Mouse (Mus musculus) embryo, embryonic 11 days (tissue): ENCODE results near the gene Lrrc57.

Experiments used
- DNase-seq: peaks from one replicate; pipeline ENCODE4 v3.0.0-alpha.2; 2015

Lrrc57 gene

DNA sequence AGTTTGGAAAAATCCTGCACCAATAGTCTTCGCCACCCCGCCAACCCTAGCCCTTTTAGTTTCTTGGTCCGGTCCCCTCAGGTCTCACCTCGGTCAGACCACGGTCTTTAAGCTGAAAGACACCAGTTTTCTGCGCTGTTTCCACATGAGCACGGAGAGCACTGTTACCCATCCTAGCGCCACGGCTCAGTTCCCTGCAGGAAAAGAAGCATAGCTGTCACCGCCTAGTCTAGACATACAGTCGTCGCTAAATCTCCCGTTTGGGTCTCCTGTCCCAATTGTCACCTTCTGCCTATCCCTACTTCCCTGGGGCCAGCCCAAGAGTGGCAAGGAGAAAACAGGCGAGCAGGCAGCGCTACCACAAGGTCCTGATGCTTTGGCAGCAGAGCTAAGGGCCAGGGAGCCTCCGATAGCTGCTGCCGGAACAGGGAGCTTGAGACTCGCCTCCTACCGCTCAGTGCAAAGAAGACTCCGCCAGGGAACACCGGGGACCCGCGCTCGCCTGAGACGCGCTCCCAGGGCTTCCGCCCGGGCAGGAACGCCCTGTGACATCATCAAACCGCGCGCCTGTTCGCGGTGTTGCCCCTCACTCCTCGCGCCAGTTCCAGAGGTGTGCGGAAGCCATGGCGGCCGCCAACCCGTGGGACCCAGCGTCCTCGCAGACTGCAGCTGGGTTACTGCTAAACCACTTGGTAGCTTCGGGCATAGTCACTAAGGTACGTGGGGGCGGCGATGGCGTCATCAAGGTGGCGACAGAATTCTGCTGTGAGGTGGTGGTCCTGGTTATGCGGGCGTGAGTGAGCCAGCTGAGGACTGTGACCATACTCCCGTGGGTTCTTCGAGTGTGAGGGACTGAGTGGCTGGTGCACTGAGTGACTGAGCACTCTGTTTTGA, at the start of gene Lrrc57, which contains the start of gene Haus2:
Lrrc57 (minus strand) TSS at position 691 of the 894 bp plus-strand sequence.
Haus2 (plus strand) TSS at position 554 of the 894 bp plus-strand sequence.
- DNase-seq = peak; percentile 95

DNA sequence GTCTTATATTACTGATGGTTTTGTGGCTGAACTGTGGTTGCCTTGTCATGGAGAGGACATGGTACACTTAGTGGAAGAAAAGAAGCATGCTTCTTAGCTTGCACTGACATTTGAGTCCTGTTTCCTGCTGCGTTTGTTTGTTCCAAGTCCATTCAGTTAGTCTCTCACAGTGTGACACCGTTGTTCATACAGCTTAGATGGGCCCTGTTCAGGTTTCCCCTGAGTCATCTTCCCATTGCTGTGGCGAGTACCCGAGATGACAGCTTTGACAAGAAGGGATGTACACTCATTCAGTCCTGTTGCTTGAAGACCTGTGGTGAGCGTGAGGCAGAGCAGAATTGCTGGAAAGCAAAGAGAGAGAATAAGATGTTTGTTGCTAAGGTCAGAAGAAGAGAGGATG, 49.2 kb upstream of the Lrrc57 start:
- DNase-seq = no peak

DNA sequence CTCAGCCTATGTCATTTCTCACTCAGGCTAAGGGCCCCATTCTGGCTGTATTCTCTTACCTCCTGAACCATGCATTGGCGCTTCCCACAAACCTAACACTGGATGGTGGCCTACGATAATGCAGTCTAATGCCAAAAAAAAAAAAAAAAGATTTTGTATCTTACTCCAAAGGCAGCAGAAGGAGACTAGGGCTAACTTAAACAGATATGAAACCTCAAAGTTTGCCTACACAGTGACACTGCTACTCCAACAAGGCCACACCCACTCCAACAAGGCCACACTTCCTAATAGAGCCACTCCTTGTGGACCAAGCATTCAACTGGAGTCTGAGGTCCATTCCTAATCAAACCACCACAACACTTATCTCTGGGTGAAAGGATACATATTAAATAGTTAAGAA, 47.4 kb upstream of the Lrrc57 start:
- no peak for DNase-seq

DNA sequence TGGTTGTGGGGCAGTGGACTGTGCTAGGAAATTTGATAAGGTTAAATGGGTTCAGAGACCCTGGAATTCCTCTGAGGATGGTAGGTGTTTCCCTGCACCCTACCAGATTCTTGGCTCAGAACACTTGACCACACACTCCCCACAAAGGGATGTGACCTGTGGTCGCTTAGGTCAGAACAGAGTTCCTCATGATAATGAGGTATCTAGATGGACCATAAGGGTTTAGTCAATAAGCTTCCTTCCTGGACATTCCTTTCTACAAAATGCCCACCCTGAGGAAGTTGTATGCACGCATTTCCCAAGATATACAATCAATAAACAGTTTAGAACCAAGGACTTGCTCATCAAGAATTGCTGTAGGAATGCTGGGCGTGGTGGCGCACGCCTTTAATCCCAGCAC, 46.6 kb upstream of the Lrrc57 start:
- DNase-seq = no peak

DNA sequence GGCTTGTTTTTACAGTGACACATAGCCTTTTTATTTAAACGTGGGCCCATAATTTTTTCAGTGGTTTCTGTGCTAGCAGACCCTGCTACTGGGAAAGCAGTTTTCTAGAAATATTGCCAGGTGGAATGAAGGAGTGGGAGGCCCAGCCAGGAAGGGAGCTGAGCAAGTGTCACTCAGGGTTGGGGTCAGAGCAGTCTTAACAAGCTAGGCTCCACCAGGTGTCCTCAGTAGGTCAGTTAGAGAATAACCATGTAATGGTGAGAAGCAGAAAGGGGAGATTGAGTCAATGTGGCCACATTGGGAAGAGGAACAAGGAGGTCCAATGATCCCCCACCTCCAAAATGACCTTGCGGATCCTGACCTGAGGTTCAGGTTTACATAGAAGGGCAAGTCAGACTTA, 45.4 kb upstream of the Lrrc57 start:
- no peak for DNase-seq

DNA sequence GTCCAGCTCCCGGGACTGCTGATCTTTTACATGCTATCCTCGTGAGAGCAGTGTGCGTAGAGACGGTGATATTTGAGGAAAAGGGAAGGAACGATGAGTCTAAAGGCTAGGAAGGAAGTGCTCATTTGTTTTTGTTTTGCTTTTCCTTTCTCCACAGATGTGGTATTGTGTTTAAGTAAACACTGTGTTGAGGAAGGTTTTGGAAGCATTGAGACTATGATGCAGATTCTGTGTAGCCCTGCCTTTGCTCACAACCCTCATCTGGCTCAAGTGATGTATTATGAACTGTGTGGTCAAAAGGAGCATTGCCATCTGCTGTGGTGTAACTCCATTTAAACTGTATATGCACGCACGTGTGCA, 43.6 kb upstream of the Lrrc57 start:
- DNase-seq = no peak

DNA sequence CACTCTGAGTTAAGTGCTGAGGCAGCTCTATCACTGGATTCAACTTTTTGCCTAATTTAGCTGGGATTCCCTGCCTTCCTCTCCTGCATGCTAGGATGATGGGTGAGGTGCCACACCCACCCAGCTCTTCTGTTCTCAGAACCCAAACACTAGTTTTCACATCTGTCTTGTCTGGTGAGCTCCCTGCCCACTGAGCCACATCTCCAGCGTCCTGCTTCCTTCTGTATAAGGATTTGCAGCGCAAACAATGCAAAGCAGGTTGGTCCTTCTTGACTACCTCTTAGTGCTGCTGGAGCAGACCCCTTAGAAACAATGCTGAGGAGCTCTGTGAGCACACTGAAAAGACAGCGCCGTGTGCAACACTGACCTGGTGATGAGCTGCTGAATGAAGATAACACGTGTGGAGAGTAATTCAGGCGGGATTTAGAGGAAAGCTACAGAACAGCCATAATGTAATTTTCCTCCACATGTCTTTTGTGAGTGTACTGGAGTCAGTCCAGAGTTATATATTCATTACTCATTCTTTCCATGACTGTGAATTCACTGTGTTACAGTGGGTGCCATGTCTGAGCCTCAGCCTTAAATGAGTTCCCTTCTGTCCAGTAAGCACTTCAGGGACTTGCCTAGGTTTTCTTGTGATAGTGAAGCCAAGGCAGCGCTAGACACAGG, 43.1 kb upstream of the Lrrc57 start:
- DNase-seq = no peak

DNA sequence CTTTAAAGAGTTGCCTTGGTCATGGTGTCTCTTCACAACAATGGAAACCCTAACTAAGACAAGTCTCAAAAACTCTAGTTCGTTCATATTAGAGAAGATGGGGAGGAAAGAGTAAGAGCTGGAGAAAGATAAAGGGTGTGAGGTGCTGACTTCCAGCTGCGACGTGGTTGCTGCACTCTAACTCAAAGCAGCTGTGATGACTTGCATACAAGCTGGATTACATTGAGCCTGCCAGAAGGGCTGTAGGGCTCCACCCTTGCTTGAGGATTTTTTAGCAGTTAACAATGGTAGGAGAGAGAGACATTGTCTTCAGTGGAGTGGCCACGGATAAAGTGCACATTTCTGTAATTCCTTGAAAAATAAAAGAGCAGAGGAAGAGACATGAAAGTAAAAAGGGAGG, 37.5 kb upstream of the Lrrc57 start:
- peak; percentile 6 for DNase-seq

DNA sequence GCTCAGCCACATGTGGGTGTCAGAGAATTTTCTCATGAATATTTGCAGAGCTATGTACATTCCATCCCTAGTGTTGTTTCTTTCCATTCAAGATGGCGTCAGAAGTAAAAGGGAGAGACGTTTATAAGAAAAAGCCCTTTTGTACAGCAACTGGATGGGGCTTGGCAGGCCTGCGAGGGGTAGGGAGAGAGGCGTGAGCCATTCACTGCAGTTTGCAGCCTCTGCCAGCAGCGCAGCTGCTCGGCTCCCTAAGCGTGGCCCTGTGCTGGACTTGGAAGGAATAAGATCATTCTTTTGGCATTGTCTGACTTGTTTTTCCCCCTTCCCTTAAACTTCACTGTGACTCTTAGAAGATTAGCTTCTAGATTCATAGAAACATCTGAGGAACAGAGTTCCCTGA, 34.5 kb upstream of the Lrrc57 start:
- DNase-seq = no peak

DNA sequence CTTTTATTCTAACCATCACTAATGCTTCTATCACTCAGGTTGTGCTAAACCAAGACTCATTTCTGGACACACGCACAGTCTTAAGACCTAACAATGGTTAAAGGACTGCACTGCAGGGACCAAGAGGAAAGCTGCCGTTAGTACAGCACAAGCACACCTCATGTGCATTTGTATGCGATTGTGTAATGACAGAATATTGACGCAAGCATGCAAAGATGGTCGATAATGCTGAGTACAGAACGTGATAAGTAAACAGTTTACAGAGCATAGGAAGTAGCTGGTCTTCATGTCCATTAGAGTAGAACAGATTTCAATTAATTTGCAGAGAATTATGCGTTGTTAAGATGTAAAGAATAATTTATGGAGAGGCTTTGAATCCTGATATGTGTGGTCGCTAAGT, 31.5 kb upstream of the Lrrc57 start:
- DNase-seq = no peak

DNA sequence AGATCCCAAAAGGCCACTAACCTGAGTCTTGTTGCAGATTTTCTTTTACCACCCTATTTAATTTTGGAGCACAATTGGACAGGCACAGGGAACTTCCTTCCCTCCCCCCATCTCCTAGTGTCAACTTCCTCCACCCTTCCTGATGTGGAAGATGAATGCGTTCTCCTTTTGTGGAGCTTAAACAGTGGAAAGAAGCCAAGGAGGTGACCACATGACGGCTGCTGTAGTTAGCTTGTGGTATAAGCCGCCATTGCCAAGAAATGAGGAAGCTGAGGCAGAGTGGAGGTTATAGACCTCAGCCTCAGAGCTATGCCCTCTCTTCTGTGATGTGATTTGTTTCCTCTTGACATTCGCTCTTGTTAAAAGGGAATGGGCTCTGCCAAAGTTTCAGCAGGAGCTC, 22.6 kb upstream of the Lrrc57 start:
- no peak for DNase-seq

DNA sequence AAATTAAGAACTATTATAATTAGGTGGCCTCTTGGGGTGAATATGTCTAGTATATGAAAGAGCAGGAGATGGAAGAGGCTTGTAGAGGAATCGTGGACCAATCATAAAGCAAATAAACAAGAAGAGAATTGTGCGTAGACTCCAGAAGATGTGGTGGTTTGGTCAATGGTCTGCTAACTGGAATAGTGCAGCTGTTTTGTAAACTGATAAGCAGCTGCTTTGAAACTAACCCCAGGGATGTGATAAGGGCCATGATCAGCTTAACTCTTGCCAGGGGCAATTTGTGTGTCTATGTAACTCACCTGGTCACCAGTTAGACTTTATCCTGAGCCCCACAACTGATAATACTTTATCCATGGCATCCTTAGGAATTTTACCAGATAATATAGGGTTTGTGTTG, 22.2 kb upstream of the Lrrc57 start:
- no peak for DNase-seq

DNA sequence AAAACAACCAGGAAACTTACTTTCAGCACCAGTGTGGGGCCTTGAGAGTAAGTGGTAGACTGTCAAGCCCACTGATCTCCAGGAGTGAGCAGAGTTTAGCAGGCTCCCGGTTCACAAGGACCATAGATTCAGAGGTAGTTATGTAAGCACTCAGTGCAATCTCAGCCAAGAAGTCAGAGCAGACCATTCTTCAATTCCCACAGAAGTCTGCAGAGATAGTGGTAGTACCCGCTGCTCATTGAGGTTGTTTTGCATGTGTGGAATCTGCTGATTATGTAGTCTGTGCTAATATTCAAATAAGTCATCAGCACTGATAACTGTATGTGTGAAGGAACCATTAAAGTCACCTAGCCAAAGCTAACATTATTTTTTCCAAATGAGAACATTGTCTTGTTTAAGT, 21.3 kb upstream of the Lrrc57 start:
- DNase-seq = no peak

DNA sequence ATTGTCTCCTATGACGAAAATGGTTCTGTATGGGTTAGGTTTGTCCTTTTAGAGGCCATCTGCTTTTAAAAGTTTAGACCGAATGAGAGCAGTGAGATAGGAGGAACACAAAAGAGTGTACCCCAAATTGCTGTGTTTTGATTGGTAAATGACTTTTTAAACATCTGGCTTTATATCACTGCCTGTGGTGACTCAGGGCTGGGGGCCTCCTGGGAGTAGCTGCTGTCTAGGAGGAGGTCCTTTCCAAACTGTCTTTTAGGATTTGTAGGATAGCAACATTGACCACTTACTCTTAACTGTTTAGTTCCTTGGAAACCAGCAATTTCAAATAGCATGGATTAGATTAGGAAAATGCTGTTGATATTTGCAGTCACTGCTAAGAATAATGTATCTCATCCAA, 20.9 kb upstream of the Lrrc57 start:
- no peak for DNase-seq

DNA sequence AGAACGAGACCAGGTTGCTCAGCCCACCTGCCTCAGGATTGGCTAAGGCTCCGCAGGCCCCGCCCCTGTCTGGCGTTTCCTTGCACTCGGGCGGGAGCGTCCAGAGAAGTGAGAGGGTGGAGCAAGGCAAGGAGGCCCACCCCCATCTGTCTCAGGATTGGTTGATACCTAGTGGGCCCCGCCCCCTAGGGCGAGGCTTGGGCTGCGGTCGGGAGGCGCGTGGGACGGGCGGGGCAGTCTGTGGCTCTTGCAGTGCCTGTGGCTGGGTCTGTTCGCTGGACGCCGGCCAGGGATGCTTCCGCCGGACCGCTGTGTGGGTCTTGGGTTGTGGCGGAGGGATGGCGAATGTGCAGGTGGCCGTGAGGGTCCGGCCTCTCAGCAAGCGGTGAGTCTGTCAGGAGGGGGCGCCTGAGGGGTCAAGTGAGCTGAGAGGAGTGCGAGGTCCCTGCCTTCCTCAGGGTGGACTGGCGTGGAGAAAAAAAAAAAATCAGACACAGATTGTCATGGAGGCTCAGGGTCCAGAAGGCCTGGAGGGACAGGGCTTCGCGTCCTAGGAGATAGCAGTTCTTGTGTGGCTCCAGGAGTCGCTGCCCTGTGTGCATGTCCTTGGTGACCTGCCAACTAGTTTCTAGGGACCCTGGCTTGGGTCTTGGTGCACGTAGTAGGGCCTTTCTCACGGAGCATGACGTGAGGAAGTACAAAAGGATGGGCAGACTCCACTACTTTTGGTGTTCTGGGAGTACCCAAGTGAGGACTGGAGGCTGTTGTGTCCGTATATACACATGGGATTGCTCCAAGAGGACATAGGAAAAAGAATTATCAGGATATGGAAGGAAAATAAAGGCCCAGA, 19.8 kb upstream of the Lrrc57 start, which contains the start of gene Stard9:
Stard9 (plus strand) TSS at position 236 of the 850 bp plus-strand sequence.
- peak; percentile 100 for DNase-seq

DNA sequence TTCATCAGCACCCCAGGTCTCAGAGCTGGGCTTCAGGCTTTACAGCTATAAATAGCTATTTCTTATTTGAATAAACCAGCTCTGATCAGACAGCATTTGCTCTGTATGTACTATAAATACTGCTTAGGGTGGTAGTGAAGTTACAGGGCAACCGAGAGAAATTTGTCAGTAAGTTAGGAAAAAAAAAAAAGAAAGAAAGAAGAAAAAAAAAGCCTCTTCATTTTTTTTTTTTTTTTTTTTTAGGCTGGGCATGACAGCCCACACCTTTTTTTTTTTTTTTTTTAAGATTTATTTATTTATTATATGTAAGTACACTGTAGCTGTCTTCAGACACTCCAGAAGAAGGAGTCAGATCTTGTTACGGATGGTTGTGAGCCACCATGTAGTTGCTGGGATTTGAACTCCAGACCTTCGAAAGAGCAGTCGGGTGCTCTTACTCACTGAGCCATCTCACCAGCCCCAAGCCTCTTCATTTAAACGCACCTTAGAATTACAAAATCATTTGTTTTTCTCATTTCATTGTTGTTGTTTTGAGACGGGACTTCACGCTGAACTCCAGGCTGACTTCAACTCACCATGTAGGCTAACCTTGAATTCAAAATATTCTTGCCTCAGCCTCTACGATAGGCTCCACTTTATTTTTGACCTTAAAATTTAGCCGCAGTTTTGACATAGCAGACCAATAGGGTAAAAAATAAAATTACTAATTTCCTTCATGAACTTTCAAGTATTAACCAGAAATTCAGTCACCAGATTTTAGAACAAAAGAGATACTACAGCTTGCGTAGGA, 19.0 kb upstream of the Lrrc57 start:
- DNase-seq = no peak

DNA sequence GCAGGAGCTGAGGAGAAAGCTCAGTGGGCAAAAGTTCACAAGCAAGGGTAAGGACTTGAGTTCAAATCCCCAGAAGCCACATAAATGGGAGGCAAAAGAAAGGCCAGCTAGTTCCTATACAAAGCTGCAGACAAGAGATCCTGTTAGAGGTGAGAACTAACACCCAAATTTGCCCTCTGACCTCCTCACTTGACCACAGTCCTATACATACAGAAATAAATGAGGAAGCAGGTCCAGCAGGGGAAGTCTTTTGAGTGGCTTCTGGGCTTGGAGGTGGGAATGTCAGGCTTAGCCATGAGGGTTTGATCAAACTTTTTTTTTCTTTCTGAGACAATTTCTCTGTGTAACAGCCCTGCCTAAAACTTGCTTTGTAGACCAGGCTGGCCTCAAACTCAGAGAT, 13.6 kb upstream of the Lrrc57 start:
- DNase-seq = no peak

DNA sequence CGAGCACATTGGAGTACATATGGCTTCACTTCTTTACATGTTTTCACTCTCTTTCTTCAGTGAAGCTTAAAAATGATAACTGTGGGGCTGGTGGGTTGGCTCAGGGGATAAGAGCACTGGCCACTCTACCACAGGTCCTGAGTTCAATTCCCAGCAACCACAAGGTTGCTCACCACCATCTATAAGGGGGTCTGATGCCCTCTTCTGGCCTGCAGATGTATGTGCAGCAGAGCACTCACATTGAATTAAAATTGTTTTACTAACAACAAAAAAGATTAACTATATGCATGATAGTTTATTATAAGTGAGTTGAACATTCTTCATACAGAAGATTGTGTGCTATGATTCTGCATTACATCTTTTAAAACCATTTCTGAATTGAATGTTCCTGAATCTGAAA, 10.2 kb upstream of the Lrrc57 start:
- no peak for DNase-seq

DNA sequence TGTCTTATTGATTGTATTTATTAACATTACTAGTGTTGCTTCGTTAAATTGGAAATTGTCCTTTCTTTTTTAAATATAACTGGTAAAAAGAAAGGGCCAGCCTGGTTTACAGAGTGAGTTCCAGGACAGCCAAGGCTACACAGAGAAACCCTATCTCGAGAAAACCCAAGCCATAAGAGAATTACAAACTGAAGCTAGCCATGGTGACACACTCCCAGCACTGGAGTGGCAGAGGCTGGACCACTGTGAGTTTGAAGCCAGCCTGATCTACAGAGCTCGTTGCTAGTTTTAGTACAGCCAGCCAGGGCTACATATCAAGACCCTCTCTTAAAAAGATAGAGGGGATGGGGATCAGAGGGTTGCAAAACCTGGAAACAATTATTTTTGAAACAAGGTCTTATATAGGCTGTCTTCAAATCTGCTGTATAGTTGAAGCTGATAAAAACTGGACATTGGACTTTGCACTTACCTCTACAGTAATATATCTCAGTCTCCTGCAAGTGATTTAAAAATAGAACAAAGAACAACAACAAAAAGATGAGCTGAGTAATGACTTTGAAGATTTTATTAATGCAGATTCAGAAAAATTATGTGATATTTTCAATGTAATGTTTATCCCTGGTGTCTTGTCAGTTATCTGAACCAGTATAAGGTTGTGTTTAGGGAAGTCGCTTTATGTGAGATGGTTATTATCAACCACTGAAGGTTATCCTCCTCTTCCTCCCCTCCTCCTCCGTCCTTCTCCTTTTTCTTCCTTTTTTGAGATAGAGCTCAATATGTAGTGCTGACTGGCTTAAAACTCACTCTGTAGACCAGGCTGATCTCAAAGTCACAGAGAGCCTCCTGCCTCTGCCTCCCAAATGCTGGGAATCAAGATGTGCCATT, 7.2 kb upstream of the Lrrc57 start:
- no peak for DNase-seq

DNA sequence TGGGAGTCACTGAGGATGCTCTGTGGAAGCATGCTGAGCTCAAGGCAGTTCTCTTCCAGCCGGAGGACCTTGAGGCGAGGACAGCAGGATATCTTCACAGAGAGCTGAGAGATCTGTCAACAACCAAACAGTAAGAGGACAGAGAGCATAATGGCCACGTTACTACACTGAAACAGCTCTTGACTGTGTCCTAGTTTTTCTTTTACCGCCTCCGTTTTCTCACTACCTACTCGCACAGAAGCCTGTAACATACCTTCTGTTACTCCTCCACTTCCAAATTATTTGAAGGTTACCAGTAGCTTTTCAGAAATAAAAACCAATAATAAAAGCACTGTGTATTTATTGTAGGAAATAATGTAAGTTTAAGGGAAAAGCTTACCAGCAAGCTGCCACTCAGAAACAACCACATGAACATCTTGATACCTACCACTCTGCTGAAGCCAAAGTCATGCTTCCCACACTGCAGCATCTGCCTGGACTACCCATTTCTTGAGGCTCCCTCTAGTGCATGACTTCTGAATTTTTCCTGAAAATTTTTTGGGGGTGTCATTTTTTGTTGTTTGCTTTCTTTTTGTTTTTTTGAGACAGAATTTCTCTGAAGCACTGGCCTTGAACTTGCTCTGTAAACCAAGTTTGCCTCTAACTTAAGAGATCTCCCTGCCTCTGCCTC, 3.2 kb downstream of the Lrrc57 start:
- DNase-seq = peak; percentile 7

DNA sequence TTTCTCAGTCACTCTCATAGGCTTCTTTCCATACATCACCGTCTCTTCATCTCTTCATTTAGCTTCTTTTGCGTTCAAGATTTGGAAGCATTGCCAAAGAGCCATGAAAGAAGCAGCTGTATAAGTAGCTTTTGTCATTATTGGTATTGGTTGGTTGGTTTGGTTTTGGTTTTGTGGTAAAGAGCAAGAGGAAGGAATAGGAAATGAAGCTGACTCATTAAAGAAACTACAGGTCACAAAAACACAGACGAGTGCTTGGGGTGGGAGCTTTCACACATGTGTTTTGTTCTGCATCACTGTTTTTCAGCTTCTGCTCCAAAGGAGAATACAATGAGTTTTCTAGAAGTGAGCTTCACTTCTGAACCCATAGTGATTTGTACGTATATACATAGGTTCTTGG, 9.8 kb downstream of the Lrrc57 start:
- DNase-seq = no peak
